Mouse (Mus musculus) neural tube, embryonic 14.5 days (tissue): Measurements from ENCODE around the gene Ergic1. TPM values are rescaled to one million over a fixed set of nuclear protein-coding genes. Genes with fewer than 3 reads are reported as not detected.

Experiments used
- ATAC-seq: fragments of 200-750 bp; cut with Nextera tagmentation; 2 replicates; pipeline ENCODE4 v1.8.0; 2017; ENCODE audit warnings: low read depth, mild to moderate bottlenecking, moderate TSS enrichment, moderate library complexity
- H3K27ac ChIP-seq: fragments of 300-500 bp; sonication (generic); 2 replicates; pipeline ENCODE4 v1.5.1; 2014; ENCODE audit warnings: low read depth, mild to moderate bottlenecking, control low read depth, low read length, moderate library complexity, mixed read lengths
- H3K27me3 ChIP-seq: fragments of 300-500 bp; sonication (generic); 2 replicates; pipeline ENCODE4 v1.6.1; 2014; ENCODE audit warnings: low read length; ENCODE audit not compliant: control insufficient read depth, insufficient read depth
- H3K36me3 ChIP-seq: fragments of 300-500 bp; sonication (generic); 2 replicates; pipeline ENCODE4 v1.6.1; 2014; ENCODE audit warnings: low read length, mixed read lengths; ENCODE audit not compliant: control insufficient read depth, insufficient read depth
- H3K4me1 ChIP-seq: fragments of 300-500 bp; sonication (generic); 2 replicates; pipeline ENCODE4 v1.6.1; 2014; ENCODE audit warnings: low read length; ENCODE audit not compliant: control insufficient read depth, insufficient read depth
- H3K4me2 ChIP-seq: fragments of 300-500 bp; sonication (generic); 2 replicates; pipeline ENCODE4 v1.6.1; 2014; ENCODE audit warnings: mild to moderate bottlenecking, low read depth, low read length, control low read depth
- H3K4me3 ChIP-seq: fragments of 300-500 bp; sonication (generic); 2 replicates; pipeline ENCODE4 v1.5.1; 2014; ENCODE audit warnings: low read depth, low read length, control low read depth, mixed read lengths
- H3K9ac ChIP-seq: fragments of 300-500 bp; sonication (generic); replicated peaks from 2 replicates; pipeline ENCODE4 v1.6.1; 2014; ENCODE audit warnings: low read depth, mild to moderate bottlenecking, control low read depth, low read length, mixed read lengths
- H3K9me3 ChIP-seq: fragments of 300-500 bp; sonication (generic); 2 replicates; pipeline ENCODE4 v1.6.1; 2016; ENCODE audit warnings: low read length; ENCODE audit not compliant: control insufficient read depth
- WGBS: fragments of 180-500 bp; shearing (Covaris S2); extraction: QIAGEN DNeasy Blood & Tissue Kit; methylation state at CpG from one replicate; pipeline ENCODE4 v1.1.7; 2014; 5-methylcytosine and 5-hydroxymethylcytosine counted together
- polyA plus RNA-seq: library from polyadenylated mRNA; unstranded; fragments of >200 nt; fragmentation: Nextera tagmentation; extraction: Ambion mirVana; gene quantifications from 2 replicates; pipeline ENCODE4 v1.2.1, GENCODE M21; 2014

Gene Ergic1
- polyA plus RNA-seq, 1 experiment from 2014 or later = 105 TPM

DNA sequence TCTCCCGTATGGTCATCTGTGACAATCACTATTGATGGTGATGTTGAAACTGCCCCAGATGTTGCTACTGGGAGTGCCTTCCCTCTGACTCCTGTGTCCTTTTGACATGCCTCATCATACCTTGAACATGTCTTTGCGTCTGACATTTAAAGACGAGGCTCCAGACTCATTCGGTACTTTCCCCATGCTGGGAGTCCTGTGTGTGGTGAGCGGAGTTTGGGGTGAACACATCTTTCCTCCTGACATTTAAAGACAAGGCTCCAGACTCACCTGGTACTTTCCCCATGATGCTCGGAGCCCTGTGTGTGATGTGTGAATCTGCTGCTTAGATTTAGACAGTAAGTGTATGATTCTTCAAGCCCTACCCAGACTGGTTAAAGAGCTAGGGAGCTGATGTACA, 10.2 kb upstream of the Ergic1 start:
- Histone ChIP-seq H3K9me3 (no peaks in the 10 kb centered on the region), H3K9ac (no peak overlapping the region), H3K27ac (no peak overlapping the region), H3K27me3 (no peaks in the 10 kb centered on the region), H3K4me2 (no peak overlapping the region), H3K4me3 (no peak overlapping the region), H3K36me3 (no peaks in the 10 kb centered on the region), H3K4me1 (no peaks in the 10 kb centered on the region)
- 89% methylated on average over 6 of the region's 6 CpGs for WGBS
- ATAC-seq = no peak

DNA sequence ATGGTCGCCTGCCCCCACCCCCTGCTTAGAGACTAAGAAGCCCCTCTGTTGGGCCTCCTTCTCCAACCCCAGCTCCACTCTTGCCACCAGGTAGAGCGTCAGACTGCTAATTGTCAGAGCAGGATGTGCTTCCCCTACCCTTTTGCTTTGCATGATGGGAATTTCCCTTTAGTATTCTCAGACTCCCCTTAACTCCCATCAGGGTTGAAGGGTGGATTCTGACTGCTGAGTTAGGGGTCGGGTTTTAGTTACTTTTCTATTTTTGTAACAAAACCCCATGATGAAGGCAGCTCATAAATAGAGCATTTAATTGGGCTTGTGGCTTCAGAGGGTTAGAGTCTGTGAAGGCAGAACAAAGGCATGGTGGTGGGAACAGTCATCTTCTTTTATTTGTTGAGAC, 8.3 kb upstream of the Ergic1 start:
- no peaks in the 10 kb centered on the region for H3K4me1 ChIP-seq
- no peaks in the 10 kb centered on the region for H3K27me3 ChIP-seq
- H3K9me3 ChIP-seq = no peaks in the 10 kb centered on the region
- 76% methylated on average over 3 of the region's 3 CpGs for WGBS
- no peak overlapping the region for H3K4me3 ChIP-seq
- no peak overlapping the region for H3K4me2 ChIP-seq
- H3K36me3 ChIP-seq = no peaks in the 10 kb centered on the region
- H3K27ac ChIP-seq = no peak overlapping the region
- ATAC-seq = no peak
- no peak overlapping the region for H3K9ac ChIP-seq

DNA sequence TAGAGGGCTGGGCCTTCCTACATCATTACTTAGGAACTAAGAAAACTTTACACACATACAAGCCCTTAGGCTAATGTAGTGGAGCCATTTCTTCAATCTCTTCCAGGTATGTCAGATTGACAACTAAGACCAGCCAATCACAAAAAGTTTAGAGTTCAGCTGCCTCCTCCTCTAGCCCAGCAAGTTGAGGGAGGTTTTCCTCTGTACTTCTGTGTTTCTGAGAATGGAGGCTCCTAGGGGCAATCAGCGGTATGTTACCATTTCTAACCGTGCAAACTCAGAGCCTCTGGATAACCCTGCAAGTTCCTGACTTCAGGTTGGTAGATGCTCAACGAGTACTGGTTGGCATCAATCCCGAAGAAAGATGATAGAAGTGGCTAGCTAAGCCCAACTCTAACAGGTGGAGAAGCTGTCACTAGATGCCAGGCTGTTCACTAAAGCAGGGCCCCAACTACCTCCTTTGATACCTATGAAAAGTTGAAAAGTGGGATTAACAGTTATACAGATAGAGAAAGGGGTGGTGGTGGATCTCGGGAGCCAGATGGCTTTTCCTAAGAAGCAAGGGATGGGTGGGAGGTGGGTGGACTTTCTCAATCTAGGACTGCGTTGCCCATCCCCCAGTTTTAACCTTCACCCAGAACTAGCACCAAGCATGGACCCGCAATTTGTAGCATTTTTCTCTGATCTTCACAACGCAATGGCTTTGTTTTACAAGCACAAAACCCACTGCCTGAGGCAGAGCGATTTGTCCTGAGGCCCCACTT, 581 bp upstream of the Ergic1 start:
- no peaks in the 10 kb centered on the region for H3K27me3 ChIP-seq
- H3K9ac ChIP-seq = peak overlapping the region; percentile 87
- WGBS = 34% methylated on average over 9 of the region's 9 CpGs
- H3K36me3 ChIP-seq = no peaks in the 10 kb centered on the region; the same call in 1 of the 2 replicates
- H3K27ac ChIP-seq = peak overlapping the region; percentile 81
- H3K9me3 ChIP-seq = no peaks in the 10 kb centered on the region
- peak overlapping the region; percentile 81 for H3K4me3 ChIP-seq
- ATAC-seq = peak; percentile 21; the same call in 1 of the 2 replicates
- H3K4me1 ChIP-seq = peaks cover 15% of the 10 kb centered on the region
- H3K4me2 ChIP-seq = peak overlapping the region; percentile 96

DNA sequence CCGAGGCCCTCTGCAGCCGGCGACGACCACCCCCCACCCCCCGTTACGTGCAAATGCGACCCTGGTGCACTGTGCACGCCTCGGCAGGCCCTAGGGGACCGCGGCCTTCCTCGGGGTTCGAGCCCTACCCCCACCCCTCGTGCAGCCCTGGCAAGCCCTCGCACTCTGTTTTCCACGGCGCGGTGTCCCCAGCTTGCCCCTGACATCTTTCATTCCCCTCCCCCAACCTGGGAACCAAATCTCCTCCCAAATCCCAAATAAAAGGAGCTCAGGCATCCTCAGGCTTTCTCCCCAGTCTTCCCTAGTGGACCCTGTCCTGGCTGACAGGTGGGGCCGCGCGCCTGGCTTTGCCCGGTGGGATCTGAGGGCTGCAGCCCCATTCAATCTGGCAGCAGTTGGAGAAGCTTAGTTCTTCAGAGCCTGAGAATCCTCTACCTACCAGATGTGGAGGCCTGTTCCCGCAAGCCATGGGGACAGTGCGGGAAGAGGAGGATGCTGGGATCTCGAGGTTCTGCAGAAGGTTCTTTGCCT, 427 bp downstream of the Ergic1 start, which contains the start of gene Dusp1:
Gene Dusp1, minus strand, starts transcription at position 478 of the 531 bp plus-strand sequence.
- ATAC-seq = peak; percentile 86

DNA sequence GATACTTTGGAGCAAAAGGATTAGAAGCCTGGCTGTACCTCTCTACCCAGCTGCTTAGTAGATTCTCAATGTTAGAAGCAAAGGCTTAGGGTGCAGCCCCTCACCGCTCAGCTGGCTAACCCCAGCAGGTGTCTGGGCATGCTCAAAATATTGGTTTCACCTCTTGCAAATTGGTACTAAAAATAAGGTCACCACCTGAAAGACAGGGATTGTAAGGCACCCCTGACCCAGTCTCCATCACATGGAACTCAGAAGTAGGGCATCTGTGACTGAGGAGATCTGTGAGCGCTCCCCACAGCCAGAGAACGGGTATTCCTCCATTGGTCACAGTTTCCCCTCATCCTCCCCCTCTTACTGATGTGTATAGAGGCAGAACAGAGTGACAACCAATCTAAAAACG, 1.0 kb downstream of the Ergic1 start:
- ATAC-seq = no peak
- H3K9me3 ChIP-seq = no peaks in the 10 kb centered on the region
- peaks cover 15% of the 10 kb centered on the region for H3K4me1 ChIP-seq
- peak overlapping the region; percentile 87 for H3K9ac ChIP-seq
- H3K4me3 ChIP-seq = peak overlapping the region; percentile 81
- peak overlapping the region; percentile 96 for H3K4me2 ChIP-seq
- 78% methylated on average over 4 of the region's 4 CpGs for WGBS
- H3K36me3 ChIP-seq = no peaks in the 10 kb centered on the region; the same call in 1 of the 2 replicates
- H3K27me3 ChIP-seq = no peaks in the 10 kb centered on the region
- H3K27ac ChIP-seq = 0 out of 2 replicates have a peak overlapping the region, but pooled peaks have one; percentile 52

More for the DNA sequence above, 427 bp downstream of the Ergic1 start, which contains the start of gene Dusp1:
- Histone ChIP-seq H3K4me2 (peak within 1 kb of the TSS; percentile 96), H3K4me3 (peak within 1 kb of the TSS; percentile 81), H3K27me3 (no peaks in the 10 kb centered on the region), H3K9ac (peak within 1 kb of the TSS; percentile 87), H3K9me3 (no peaks in the 10 kb centered on the region), H3K4me1 (peaks cover 15% of the 10 kb centered on the region), H3K36me3 (no peaks in the 10 kb centered on the region; the same call in 1 of the 2 replicates), H3K27ac (peak within 1 kb of the TSS; percentile 81)
- WGBS = 3% methylated on average over 25 of the region's 25 CpGs

DNA sequence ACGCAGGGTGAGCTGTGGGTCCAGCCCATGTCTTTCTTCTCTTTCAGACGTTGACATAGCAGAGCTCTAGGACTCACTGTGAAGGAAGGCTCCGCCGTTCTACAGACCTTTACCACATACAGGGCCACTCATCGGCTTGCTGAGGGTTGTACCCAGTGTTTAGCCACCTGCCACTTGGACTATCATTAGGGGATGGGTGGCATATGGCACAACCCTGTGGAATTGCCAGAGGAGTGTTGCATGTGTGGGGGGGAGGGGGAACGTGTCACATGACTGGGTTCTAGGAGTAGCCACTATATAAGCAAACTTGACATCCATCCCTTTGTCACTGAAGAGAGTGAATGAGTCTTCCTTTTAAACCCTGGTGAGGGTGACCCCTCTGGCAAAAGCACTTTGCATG, 2.2 kb downstream of the Ergic1 start:
- H3K4me2 ChIP-seq = no peak overlapping the region
- H3K4me3 ChIP-seq = no peak overlapping the region
- H3K9ac ChIP-seq = no peak overlapping the region
- no peaks in the 10 kb centered on the region for H3K27me3 ChIP-seq
- no peak for ATAC-seq
- no peak overlapping the region for H3K27ac ChIP-seq
- 83% methylated on average over 6 of the region's 6 CpGs for WGBS
- peaks cover 15% of the 10 kb centered on the region for H3K4me1 ChIP-seq
- H3K36me3 ChIP-seq = peaks cover 7% of the 10 kb centered on the region; the same call in 1 of the 2 replicates
- H3K9me3 ChIP-seq = no peaks in the 10 kb centered on the region

DNA sequence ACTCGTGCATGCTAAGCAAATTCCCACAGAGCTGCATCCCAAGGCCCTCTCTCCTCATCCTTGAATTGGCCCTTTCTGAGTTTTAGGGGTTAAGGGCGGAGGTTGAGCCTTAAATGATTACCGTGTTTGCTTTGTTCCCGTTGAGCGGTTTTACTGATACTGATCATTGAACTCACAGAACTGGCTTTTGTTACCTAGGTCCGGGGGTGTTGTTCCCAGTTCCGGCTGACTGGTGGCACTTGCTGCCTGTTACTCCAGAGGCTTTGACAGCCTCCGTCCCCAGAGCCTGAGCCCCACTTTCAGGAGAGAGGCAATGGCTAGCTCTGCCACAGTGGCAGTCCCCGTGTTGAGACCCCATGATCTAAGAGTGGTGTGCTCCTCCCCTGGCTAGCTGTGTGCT, 3.1 kb downstream of the Ergic1 start:
- H3K4me2 ChIP-seq = no peak overlapping the region
- ATAC-seq = no peak

DNA sequence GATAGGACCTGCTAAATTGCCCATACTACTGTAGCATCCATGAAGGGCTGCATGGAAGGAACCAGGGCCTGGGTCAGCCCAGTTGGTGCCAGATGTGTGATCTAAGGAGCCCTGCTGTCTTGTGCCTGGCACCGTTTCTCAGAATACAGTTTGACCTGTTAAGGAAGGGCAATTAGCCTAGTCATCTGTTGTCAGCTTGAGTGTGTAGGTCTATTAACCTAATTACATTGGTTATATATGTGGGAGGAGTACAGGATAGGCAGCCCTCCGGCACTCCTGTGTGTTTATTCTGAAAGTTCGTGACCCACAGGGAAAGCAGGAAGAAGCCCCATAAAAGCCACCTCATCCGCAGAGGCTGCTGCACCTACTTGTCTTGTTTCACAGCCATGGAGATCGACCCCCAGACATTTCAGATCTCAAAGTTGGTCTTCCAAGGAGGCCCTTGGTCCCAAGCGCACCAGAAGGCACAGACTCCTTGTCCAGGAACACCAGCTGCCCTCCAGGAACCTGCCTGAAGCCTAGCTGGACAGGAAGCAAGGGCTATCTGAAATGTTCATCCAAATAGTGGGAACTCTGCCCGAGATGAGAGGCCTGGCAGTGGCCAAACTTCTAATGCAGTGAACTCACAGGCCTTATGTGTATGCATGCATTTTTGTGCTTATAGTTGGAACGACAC, 6.0 kb downstream of the Ergic1 start:
- ATAC-seq = no peak
- 61% methylated on average over 8 of the region's 8 CpGs for WGBS

More for the DNA sequence above, 3.1 kb downstream of the Ergic1 start:
- WGBS = 53% methylated on average over 9 of the region's 9 CpGs
- no peak overlapping the region for H3K27ac ChIP-seq
- H3K9ac ChIP-seq = no peak overlapping the region
- H3K27me3 ChIP-seq = no peaks in the 10 kb centered on the region
- peaks cover 7% of the 10 kb centered on the region; the same call in 1 of the 2 replicates for H3K36me3 ChIP-seq
- peaks cover 15% of the 10 kb centered on the region for H3K4me1 ChIP-seq
- H3K4me3 ChIP-seq = no peak overlapping the region
- no peaks in the 10 kb centered on the region for H3K9me3 ChIP-seq

DNA sequence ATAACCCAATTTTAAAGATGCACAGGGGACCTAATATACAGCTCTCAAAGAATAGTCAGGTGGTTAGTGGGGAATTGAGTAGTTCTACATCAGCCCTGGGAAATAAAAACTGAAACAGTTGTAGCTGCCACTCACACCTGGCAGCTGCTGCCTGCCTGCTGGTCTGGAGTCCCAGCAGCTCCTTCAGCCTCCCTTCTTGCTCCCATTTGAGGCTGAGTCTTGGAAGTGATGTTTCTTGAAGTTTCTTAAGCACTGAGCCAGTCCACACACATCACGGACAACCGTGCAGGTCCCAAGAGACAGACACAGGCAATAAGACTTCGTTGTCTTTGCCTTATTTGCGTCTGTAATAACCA, 6.5 kb downstream of the Ergic1 start:
- Histone ChIP-seq H3K4me3 (no peak overlapping the region), H3K36me3 (peaks cover 10% of the 10 kb centered on the region; the same call in 1 of the 2 replicates), H3K27ac (no peak overlapping the region), H3K9ac (no peak overlapping the region), H3K9me3 (no peaks in the 10 kb centered on the region), H3K27me3 (no peaks in the 10 kb centered on the region), H3K4me1 (peaks cover 2% of the 10 kb centered on the region; the same call in 1 of the 2 replicates), H3K4me2 (no peak overlapping the region)
- WGBS = 97% methylated on average over 4 of the region's 4 CpGs
- ATAC-seq = no peak

More for the DNA sequence above, 6.0 kb downstream of the Ergic1 start:
- H3K27me3 ChIP-seq = no peaks in the 10 kb centered on the region
- H3K27ac ChIP-seq = no peak overlapping the region
- peaks cover 7% of the 10 kb centered on the region for H3K4me1 ChIP-seq
- no peaks in the 10 kb centered on the region for H3K9me3 ChIP-seq
- H3K4me3 ChIP-seq = no peak overlapping the region
- H3K9ac ChIP-seq = no peak overlapping the region
- H3K36me3 ChIP-seq = peaks cover 10% of the 10 kb centered on the region; the same call in 1 of the 2 replicates
- H3K4me2 ChIP-seq = no peak overlapping the region
